Mouse (Mus musculus): ENCODE measurements at regions not wholly inside any gene's neighbourhood (a gene's known extent, or its start where the extent isn't known, plus 50 kb on each side); places are given as distances from the start of the nearest gene placed in this dataset.
A peak's percentile ranks its signal among the peaks of the same experiment; 100 is the strongest.

DNA sequence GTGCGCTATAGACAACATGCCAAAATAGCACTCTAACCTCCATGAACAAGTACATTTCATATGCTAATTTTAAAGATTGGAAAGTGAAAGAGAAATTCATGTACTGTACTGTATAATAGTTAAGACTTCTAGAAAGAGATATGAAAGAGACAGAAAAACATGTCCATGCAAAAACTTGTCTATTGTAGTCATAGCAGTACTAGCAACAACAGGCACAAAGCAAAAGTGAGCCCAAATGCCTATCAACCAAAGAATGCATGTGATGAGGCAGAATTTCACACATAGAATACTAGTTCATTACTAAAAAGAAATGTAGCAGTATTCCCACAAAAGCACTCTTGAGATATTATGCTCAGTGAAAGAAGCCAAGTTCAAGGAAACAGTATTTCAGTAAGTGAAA is 180.4 kb upstream of the Steap4 start:
- DNase-seq (ENCODE audit: low read depth, low spot score), result no peak

DNA sequence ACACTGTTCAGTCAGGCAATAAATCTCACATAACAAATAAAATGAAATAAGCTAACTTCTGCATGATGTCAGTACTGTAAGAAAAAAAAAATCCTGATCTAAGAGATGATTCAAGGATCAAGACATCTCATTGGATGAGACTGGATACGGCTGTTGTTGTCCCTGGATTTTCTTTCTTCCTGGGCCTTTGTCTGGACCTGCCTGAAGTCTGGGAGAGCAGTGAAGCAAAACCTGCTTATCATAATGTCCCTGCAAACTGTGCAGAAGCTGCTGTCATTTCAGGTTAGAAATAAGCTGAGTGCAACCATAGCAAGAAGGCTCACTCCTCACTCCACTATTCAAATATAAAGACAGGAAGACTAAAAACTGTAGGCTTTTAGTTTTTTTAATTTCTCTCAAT is 178.0 kb upstream of the Steap4 start:
- DNase-seq (ENCODE audit: low read depth, low spot score), result no peak

GRCm38 (mm10) chr5:7788406-7788805 is 171.9 kb upstream of the Steap4 start:
- no peak for DNase-seq (ENCODE audit: low read depth, low spot score)

DNA sequence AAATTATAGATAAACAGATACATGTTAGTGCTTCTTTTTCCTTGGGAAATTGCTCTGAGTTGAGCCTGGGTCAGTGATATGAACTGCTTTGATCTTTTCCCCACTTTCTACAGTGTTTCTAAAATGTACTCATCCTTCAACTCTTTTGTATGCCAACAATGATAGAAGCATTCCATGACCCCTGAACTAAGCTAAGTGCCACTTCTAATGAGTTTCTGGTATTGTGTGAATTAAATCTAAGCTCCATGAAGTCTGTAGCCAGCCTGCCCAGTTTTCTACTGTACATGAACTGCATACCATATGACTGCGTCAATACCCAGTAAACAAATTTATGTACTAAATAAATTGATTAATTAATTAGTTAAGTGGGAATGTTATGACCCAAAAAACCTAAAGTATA is 171.1 kb upstream of the Steap4 start:
- no peak for DNase-seq (ENCODE audit: low read depth, low spot score)

DNA sequence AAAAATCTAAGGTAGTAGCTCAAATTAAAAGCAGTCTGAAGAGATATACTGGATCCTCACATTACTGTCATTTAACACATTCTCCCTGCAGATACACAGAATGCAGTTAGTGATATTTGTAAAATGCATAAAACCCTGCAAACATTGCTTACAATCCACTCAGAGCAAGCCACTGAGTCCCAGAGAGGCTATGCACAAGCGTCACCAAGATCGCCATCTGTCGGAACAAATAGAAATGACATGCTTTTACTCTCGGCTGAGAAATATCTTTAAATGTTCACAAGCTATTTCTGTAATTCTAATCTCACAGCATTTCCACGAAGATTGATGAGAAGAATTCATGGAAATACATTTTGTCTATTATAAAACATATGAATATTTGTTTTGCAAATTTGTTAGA is 139.7 kb upstream of the Steap4 start:
- no peak for DNase-seq (ENCODE audit: low read depth, low spot score)

DNA sequence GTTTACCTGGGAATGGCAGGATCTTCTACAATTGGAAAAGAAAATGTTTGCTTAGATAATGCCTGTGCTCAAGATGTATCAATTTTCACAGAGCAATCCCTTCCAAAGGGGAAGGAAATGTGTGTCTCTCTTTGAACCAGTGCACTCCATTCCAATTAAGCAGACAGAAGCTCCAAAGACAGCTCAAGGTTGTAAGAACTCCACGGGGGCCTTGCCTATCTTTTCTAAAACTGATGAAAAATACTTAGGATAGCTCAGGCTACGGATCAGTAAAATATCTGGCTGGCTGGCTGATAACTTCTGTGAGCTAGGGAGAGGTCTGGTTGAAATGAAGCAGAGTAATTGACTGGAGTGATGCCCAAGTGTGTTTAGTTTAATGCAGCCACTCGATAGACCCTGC is 138.6 kb upstream of the Steap4 start:
- DNase-seq (ENCODE audit: low read depth, low spot score), result no peak

DNA sequence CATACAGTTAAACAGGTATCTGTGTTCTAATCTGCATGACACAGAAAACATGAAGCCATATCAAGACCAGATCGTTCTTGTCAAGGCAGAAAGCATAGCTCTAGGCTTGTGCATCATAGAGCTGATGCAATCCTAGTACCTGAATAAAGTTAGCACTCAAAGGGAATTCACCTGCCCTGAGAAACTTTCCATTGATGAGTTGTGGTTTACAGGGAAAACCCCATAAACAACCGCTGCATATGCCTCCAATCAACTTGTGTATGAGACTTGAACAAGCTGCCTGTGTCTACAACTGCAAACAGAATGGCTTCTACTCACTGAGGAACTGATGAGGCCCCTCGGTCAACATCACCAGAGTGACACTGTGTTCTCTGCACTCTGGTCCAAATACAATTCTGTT is 130.6 kb upstream of the Steap4 start:
- DNase-seq (ENCODE audit: low read depth, low spot score), result no peak

DNA sequence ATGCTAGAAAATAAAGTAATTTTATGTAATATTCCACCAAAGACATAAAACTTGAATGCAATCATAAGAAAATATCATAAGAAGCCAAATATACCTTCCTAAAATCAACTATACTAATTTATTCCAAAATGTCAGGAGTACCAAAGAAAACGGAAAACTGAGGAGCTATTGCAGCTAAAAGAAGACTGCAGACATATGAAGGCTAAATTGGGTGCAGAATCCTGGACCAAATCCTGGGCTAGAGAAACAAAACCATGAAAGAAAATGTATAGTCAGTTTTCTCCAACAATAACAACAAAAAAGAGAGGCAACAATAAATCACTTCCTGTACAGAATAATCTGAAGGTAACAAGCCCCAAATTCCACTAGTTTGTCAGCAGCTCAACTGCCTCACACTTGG is 126.4 kb upstream of the Steap4 start:
- peak; percentile 46 for DNase-seq (ENCODE audit: low read depth, low spot score)

DNA sequence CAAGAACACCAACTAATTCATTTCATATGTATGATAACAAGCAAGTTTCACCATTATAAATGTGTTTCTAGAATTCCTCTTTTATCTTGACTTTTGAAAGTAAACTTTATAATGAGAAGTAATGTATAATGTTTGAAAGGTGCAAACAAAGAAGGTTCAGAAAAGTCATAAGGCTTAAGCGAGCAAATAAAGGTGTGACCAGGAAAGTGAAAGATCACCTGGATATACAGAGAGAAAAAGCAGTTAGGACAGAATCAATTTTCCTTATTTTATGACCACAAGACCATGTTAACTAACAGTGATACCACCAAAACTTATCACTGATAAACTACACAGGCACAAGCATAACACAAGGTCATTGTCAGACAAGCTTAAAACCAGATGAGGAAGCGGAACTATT is 97.2 kb upstream of the Steap4 start:
- DNase-seq (ENCODE audit: low read depth, low spot score), result no peak

DNA sequence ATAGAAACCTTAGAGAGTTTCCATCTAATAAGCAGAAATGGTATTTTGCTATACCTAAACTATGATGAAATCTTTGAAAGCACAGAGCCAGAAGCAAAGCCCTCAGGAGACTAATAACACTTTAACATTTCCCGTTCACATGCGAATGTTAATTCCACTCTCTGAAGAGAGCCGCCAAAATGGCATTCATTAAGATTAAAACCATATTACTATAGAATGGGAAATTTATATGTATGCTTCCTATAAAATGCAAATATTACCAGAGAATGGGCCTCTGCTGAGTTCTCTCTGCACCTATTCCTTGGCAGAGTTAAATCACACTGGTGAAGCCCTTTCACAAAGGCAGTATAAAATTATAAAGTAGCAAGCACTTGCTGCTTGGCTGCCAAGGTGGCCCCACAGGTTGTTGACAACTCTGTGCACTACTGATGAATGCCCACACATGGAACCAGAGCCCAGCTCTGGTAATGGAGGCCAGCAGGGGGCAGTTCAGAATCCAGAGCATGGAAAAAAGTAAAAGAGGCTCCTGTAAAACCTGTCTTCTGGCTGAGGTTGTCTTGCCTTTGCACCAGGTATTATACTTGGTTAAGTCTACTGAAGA is 94.1 kb upstream of the Steap4 start:
- no peak for DNase-seq (ENCODE audit: low read depth, low spot score)

DNA sequence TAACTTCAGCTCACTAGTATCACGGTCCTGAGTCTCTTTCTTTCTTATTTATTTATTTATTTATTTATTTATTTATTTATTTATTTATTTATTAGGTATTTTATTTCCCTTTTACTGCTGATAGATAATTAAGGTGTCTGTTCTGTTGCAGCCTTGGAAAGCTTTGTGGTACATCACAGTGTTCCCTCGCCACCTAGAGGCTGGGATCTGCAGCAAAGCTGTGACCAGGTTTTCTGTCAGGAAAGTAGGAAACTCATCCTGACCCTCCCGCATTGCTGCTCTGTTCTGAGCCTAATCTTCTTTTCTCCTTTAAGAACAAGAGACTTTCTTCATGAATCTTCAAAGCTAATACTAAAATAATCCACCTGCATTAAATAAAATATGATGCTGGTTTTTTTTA is 60.7 kb upstream of the Steap4 start:
- no peak for DNase-seq (ENCODE audit: low read depth, low spot score)

All from telencephalon, adult 2 months (tissue).